Mouse (Mus musculus) cerebellum, adult 11-12 months (tissue): Measurements from ENCODE around the gene Slc35f3.
A peak's percentile ranks its signal among the peaks of the same experiment; 100 is the strongest.

ENCODE experiments used
- DNase-seq: peaks from one replicate; pipeline ENCODE4 v3.0.0; 2022

Slc35f3 gene

GRCm38 (mm10) chr8:126298296-126299093 lies at the start of gene Slc35f3:
TSS of gene Slc35f3 (plus strand) at chr8:126298558.
- DNase-seq = peak; percentile 76

- peak; percentile 76 for DNase-seq
Measured at GRCm38 (mm10) chr8:126250486-126250885, 47.9 kb upstream of the Slc35f3 start.

GRCm38 (mm10) chr8:126256585-126257391 lies 41.6 kb upstream of the Slc35f3 start:
- no peak for DNase-seq

GRCm38 (mm10) chr8:126257392-126257681 lies 41.0 kb upstream of the Slc35f3 start:
- no peak for DNase-seq

- DNase-seq = peak; percentile 61
Measured at GRCm38 (mm10) chr8:126258175-126258781, 40.1 kb upstream of the Slc35f3 start.

- DNase-seq = no peak
Measured at GRCm38 (mm10) chr8:126265186-126265585, 33.2 kb upstream of the Slc35f3 start.

GRCm38 (mm10) chr8:126267118-126267517 lies 31.2 kb upstream of the Slc35f3 start:
- DNase-seq = no peak

GRCm38 (mm10) chr8:126269733-126270132 lies 28.6 kb upstream of the Slc35f3 start:
- no peak for DNase-seq

- no peak for DNase-seq
Measured at GRCm38 (mm10) chr8:126272445-126272844, 25.9 kb upstream of the Slc35f3 start.

GRCm38 (mm10) chr8:126273066-126273465 lies 25.3 kb upstream of the Slc35f3 start:
- DNase-seq = peak; percentile 71

GRCm38 (mm10) chr8:126274866-126275360 lies 23.4 kb upstream of the Slc35f3 start:
- no peak for DNase-seq

- no peak for DNase-seq
Measured at GRCm38 (mm10) chr8:126275886-126276285, 22.5 kb upstream of the Slc35f3 start.

GRCm38 (mm10) chr8:126291951-126292350 lies 6.4 kb upstream of the Slc35f3 start:
- DNase-seq = no peak

- peak; percentile 66 for DNase-seq
Measured at GRCm38 (mm10) chr8:126297284-126297845, 993 bp upstream of the Slc35f3 start.

- DNase-seq = peak; percentile 35
Measured at GRCm38 (mm10) chr8:126299333-126299732, 975 bp downstream of the Slc35f3 start.

- DNase-seq = no peak
Measured at GRCm38 (mm10) chr8:126300350-126300749, 2.0 kb downstream of the Slc35f3 start.

GRCm38 (mm10) chr8:126301580-126301979 lies 3.2 kb downstream of the Slc35f3 start:
- no peak for DNase-seq

- DNase-seq = no peak
Measured at GRCm38 (mm10) chr8:126307164-126307563, 8.8 kb downstream of the Slc35f3 start.

- no peak for DNase-seq
Measured at GRCm38 (mm10) chr8:126309015-126309414, 10.7 kb downstream of the Slc35f3 start.

GRCm38 (mm10) chr8:126324931-126325330 lies 26.6 kb downstream of the Slc35f3 start:
- DNase-seq = no peak

- peak; percentile 77 for DNase-seq
Measured at GRCm38 (mm10) chr8:126326136-126326535, 27.8 kb downstream of the Slc35f3 start.

GRCm38 (mm10) chr8:126326731-126327130 lies 28.4 kb downstream of the Slc35f3 start:
- DNase-seq = peak; percentile 91

GRCm38 (mm10) chr8:126327786-126328185 lies 29.4 kb downstream of the Slc35f3 start:
- DNase-seq = peak; percentile 53
